28 mouse cellular contexts compared by ENCODE assay signal in the genomic region with DNA sequence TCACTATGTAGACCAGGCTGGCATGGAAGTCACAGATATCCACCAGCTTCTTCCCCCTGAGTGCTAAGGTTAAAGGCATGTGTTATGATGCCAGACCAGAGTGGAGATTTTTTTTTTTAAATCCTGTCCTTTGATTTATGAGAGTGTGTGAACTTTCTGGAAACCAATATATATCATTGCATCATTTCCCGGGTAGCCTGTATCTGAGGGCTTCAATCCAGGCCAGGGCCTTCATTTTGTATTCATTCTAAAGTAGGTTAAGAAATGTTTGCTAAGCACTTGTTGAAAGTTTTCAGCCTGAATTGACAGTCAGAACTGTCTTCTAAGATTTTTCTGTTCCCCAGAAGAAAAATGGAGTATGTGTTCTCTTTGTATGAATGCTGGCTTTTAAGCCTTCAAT. TPM values are rescaled to one million over a fixed set of nuclear protein-coding genes. Genes with fewer than 3 reads are reported as not detected.
DNase-seq lines count a peak whose midpoint lies in the region; ATAC-seq lines count a peak whose summit lies in the region.
"Had no signal": no experiment of that assay in that cellular context is flagged by ENCODE, and none has a peak within 500 bp of the region (broad histone marks: within the 10 kb centered on the region; RNA-seq: fewer than 3 reads in every experiment).

No protein-coding gene starts in this region.

- DNase-seq in lung, adult 18-20 months = no peak
- DNase-seq in NIH3T3 (ENCODE audit: low read depth) = peak; percentile 22
- DNase-seq in adipocyte (ENCODE audit: low spot score) = peak; percentile 40
- no peak for DNase-seq in embryonic facial prominence, embryonic 10.5 days (ENCODE audit: low spot score)
- no peak for DNase-seq in left cerebral cortex, adult 8-10 months (ENCODE audit: low spot score in 2 of 2)
- DNase-seq: adrenal gland, adult 2 months; adrenal gland, postnatal 10 days; adrenal gland, postnatal 25 days; cerebellum, adult 11-12 months; cerebellum, adult 2 months; cerebellum, adult 9-10 months; cerebellum, postnatal 10 days; cerebellum, postnatal 25 days had no signal

- H3K36me3 ChIP-seq in lung, embryonic 15.5 days = no peaks in the 10 kb centered on the region
- H3K36me3 ChIP-seq in embryonic facial prominence, embryonic 10.5 days (replicated peaks) = no peaks in the 10 kb centered on the region
- H3K36me3 ChIP-seq: embryonic facial prominence, embryonic 13.5 days; embryonic facial prominence, embryonic 15.5 days; forebrain, embryonic 10.5 days; forebrain, embryonic 12.5 days had no signal

- H3K27ac ChIP-seq in lung, embryonic 15.5 days = peak overlapping the region; percentile 4; the same call in 1 of the 2 replicates
- H3K27ac ChIP-seq in embryonic facial prominence, embryonic 10.5 days (replicated peaks) = no peak overlapping the region
- H3K27ac ChIP-seq: embryonic facial prominence, embryonic 13.5 days; embryonic facial prominence, embryonic 15.5 days; forebrain, embryonic 10.5 days; forebrain, embryonic 12.5 days had no signal

- H3K4me2 ChIP-seq in lung, embryonic 15.5 days = no peak overlapping the region
- H3K4me2 ChIP-seq: embryonic facial prominence, embryonic 13.5 days; embryonic facial prominence, embryonic 15.5 days; forebrain, embryonic 12.5 days had no signal

- H3K4me1 ChIP-seq in lung, embryonic 15.5 days = peaks cover 20% of the 10 kb centered on the region
- H3K4me1 ChIP-seq in embryonic facial prominence, embryonic 10.5 days = no peaks in the 10 kb centered on the region
- H3K4me1 ChIP-seq: embryonic facial prominence, embryonic 13.5 days; embryonic facial prominence, embryonic 15.5 days; forebrain, embryonic 10.5 days; forebrain, embryonic 12.5 days had no signal

- 26% methylated on average over 1 of the region's 1 CpGs for WGBS in lung, embryonic 15.5 days
- 92% methylated on average over 1 of the region's 1 CpGs for WGBS in embryonic facial prominence, embryonic 10.5 days

- H3K4me3 ChIP-seq in lung, embryonic 15.5 days = no peak overlapping the region
- no peak overlapping the region for H3K4me3 ChIP-seq in embryonic facial prominence, embryonic 10.5 days
- H3K4me3 ChIP-seq: embryonic facial prominence, embryonic 13.5 days; embryonic facial prominence, embryonic 15.5 days; erythroblast, embryonic 14.5 days; forebrain, embryonic 10.5 days; forebrain, embryonic 12.5 days had no signal

- no peak for ATAC-seq in lung, embryonic 15.5 days (ENCODE audit: borderline replicate concordance, extremely low read depth, low FRiP score, low TSS enrichment)
- ATAC-seq: activated CD4-positive, CD25-positive, alpha-beta regulatory T cell, adult 4 months; forebrain, embryonic 14.5 days; forebrain, embryonic 16.5 days; Patski had no signal

- H3K27me3 ChIP-seq in lung, embryonic 15.5 days = no peaks in the 10 kb centered on the region
- H3K27me3 ChIP-seq in embryonic facial prominence, embryonic 10.5 days (replicated peaks; ENCODE audit: low read depth, poor library complexity, severe bottlenecking) = no peaks in the 10 kb centered on the region
- H3K27me3 ChIP-seq: embryonic facial prominence, embryonic 13.5 days; embryonic facial prominence, embryonic 15.5 days; forebrain, embryonic 12.5 days had no signal

- 0 out of 2 replicates have a peak, but pooled peaks cover 7% of the 10 kb centered on the region for H3K9me3 ChIP-seq in lung, embryonic 15.5 days
- peaks cover 16% of the 10 kb centered on the region; the same call in 1 of the 2 replicates for H3K9me3 ChIP-seq in embryonic facial prominence, embryonic 10.5 days
- H3K9me3 ChIP-seq: embryonic facial prominence, embryonic 15.5 days had no signal

- H3K9ac ChIP-seq in lung, embryonic 15.5 days = no peak overlapping the region
- H3K9ac ChIP-seq: embryonic facial prominence, embryonic 13.5 days; embryonic facial prominence, embryonic 15.5 days; forebrain, embryonic 12.5 days had no signal

RNA-seq across cellular contexts. Expression of gene Tectb, which starts 8.9 kb away (rescaled TPM):
- polyA plus RNA-seq in lung, embryonic 15.5 days (2015; fragmentation: Nextera tagmentation; extraction: Ambion mirVana) = 0.15 TPM in 1 of 2 replicates, not detected in the other
- not detected in 2 replicates for polyA plus RNA-seq in embryonic facial prominence, embryonic 10.5 days (2016; fragmentation: Nextera tagmentation; extraction: Ambion mirVana)
- under 1 TPM in 2 of 4 experiments, not detected in 2; 0.21 TPM for total RNA-seq in left cerebral cortex, adult 8-10 months (2022)
- total RNA-seq: ES-E14, MEL had no signal
- polyA plus RNA-seq: activated CD4-positive, CD25-positive, alpha-beta regulatory T cell, adult 4 months; adrenal gland, adult 2 months; C2C12; cortical plate, adult 2 months; embryonic facial prominence, embryonic 11.5 days; embryonic facial prominence, embryonic 13.5 days; erythroblast, embryonic 14.5 days; forebrain, embryonic 10.5 days; forebrain, embryonic 16.5 days; Patski had no signal

RNA-seq across cellular contexts. Expression of gene Gpam, which starts 44.5 kb away (rescaled TPM):
- 28.7 and 29.2 TPM in 2 replicates for polyA plus RNA-seq in lung, embryonic 15.5 days (2015; fragmentation: Nextera tagmentation; extraction: Ambion mirVana)
- 18.1 and 20.4 TPM in 2 replicates for polyA plus RNA-seq in embryonic facial prominence, embryonic 10.5 days (2016; fragmentation: Nextera tagmentation; extraction: Ambion mirVana)
- total RNA-seq in left cerebral cortex, adult 8-10 months (2022) = 10 to 100 TPM; 42.7 to 58.3 (median 51.8) TPM

Comparison
In these comparisons a context has a peak if more than half of its experiments do, and no peak if none do; other contexts are left out.
1. DNase-seq: peak in NIH3T3 (single experiment) and adipocyte (single experiment); none in lung, adult 18-20 months (0 of 2), embryonic facial prominence, embryonic 10.5 days (single experiment) and left cerebral cortex, adult 8-10 months (0 of 2).